Mouse (Mus musculus): ENCODE measurements around the gene Olfr1339. TPM values are rescaled to one million over a fixed set of nuclear protein-coding genes. Genes with fewer than 3 reads are reported as not detected.

Olfr1339 gene
- total RNA-seq (2021), result not detected
- long read RNA-seq, experiment 1, result 0 reads
- long read RNA-seq, experiment 2, result 0 reads

DNA sequence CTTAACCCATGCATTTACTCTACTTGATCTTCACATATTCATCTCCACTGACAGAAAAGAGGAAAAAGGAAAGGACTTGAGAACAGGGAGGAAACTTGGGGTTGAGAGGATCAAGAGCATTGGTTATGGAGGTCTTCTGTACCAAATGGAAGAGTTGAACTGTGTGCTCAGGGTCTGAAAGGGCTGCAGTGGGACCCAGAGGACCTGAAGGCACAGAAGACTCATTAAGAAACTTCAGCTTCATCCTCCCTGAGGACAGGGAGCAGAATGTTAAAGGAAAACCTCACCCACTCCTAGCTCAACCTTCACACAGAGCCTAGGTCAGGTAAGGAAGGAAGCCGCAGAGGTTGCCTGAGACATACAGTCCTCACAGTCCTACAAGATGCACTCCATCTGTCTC lies at the start of gene Olfr1339:
TSS of gene Olfr1339 (plus strand) at position 301 of the 400 bp plus-strand sequence.
- no peak for DNase-seq (ENCODE audit: low spot score in 2 of 2)

DNA sequence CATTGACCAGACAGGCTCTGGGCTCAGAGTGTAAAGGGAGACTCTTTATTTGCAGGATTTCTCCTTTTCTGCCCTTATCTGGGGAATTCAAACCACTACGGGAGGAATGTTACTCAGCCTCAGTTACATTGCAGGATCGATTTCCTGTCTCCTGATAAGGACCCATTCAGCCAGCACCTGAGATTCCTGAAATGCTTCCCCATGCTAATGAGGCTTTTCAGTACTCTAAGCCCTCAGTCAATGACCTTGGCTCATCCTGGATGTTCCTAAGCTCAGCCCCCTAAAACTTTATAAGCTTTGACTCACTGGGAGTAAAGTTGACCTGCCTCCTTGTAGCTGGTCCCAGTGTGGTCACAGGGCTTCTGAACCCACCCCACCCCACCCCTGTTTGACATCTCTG lies 44.9 kb upstream of the Olfr1339 start:
- no peak for DNase-seq (ENCODE audit: low spot score in 2 of 2)

- no peak for DNase-seq (ENCODE audit: low spot score in 2 of 2)
These were observed 39.5 kb upstream of the Olfr1339 start, which contains the start of gene Olfr1342 for GRCm38 (mm10) chr4:118692412-118692973. Olfr1342 (minus strand) TSS chr4:118692756.

DNA sequence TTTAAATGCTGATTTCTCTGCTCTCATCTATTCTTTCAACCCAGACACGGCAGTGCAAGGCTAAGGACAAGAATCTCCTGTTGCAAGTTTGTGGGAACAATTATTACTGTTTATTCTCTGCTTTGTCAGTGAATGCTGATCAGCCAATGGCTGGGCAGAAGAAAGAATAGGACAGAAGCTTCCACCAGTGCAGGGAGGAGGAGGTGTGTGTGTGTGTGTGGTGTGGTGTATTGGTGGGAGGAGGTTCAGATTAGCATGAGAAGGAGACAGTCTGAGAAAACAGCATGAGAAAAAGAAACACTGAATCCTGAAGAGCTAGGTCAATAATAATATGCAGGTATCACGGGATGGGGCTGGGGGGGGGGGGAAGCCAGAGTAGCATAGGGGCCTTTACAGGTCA lies 38.2 kb upstream of the Olfr1339 start:
- DNase-seq (ENCODE audit: low spot score in 2 of 2), result no peak

GRCm38 (mm10) chr4:118703223-118703622 lies 28.8 kb upstream of the Olfr1339 start, which contains the start of gene Olfr1341:
Olfr1341 (plus strand) TSS chr4:118703523.
- no peak for DNase-seq (ENCODE audit: low spot score in 2 of 2)

- DNase-seq (ENCODE audit: low spot score in 2 of 2), result no peak
These were observed 23.9 kb upstream of the Olfr1339 start for GRCm38 (mm10) chr4:118708086-118708485.

GRCm38 (mm10) chr4:118711656-118712055 lies 20.3 kb upstream of the Olfr1339 start:
- no peak for DNase-seq (ENCODE audit: low spot score in 2 of 2)

GRCm38 (mm10) chr4:118719838-118720237 lies 12.1 kb upstream of the Olfr1339 start, which contains the start of gene Olfr1340:
Olfr1340 (plus strand) TSS chr4:118720138.
- DNase-seq (ENCODE audit: low spot score in 2 of 2), result no peak

DNA sequence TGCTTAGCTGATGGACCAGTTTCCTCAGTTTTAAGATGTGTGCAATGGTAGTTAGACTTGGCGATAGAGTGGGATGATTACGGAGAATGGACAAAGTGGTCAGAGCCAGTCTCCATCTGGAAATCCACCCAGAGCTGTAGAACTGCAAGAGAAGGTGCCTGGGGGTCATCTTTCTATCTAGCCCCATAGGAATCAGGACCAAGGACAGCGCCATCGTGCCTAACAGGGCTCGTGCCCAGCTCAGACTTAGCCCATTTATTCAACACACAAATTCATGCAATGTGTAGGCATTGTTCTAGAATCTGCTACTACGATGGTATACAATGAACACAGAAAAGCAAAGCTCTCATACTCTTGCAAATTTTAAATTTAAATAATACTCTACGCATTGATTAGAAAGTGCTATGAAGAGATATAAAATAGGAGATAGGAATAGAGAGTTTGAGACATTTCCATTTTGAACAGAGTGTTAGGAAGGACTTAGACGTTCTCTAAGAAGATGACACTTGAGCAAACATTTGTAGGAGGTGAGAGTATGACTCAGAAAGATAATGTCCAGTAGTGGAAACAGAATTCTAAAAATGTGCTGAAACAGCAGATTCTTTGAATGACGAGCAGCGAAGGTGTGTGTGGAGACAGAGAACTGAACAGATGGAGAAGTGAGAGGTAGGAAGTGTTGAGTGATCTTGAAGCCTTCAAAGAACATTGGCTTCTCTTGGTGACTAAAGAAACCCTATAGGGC lies 10.1 kb upstream of the Olfr1339 start:
- no peak for DNase-seq (ENCODE audit: low spot score in 2 of 2)

- DNase-seq (ENCODE audit: low spot score in 2 of 2), result no peak
These were observed 7.6 kb downstream of the Olfr1339 start for GRCm38 (mm10) chr4:118739574-118739973.

GRCm38 (mm10) chr4:118740988-118741698 lies 9.2 kb downstream of the Olfr1339 start:
- no peak for DNase-seq (ENCODE audit: low spot score in 2 of 2)

- no peak for DNase-seq (ENCODE audit: low spot score in 2 of 2)
These were observed 9.9 kb downstream of the Olfr1339 start for GRCm38 (mm10) chr4:118741881-118742280.

DNA sequence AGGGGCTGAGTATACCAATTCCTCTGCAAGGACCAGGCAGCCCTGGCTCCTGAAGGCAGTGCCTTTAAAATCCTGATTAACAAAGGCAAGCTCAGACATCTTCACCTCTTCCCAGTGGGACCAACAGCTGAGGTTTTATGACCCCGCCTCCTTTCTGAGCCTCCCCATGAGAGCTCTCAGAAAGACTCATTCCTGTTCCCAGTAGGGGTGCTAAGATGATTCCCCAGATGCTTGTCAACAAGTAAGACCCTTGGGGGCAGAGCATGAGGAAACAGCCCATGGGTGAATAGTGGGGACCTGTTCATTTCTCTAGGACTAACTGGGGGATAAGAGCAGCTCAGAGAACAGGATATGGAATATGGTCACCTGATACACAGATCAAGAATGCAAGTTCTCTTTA lies 26.7 kb downstream of the Olfr1339 start, which contains the start of gene Olfr1338:
TSS of gene Olfr1338 (minus strand) at position 101 of the 400 bp plus-strand sequence.
- DNase-seq (ENCODE audit: low spot score in 2 of 2), result no peak

DNA sequence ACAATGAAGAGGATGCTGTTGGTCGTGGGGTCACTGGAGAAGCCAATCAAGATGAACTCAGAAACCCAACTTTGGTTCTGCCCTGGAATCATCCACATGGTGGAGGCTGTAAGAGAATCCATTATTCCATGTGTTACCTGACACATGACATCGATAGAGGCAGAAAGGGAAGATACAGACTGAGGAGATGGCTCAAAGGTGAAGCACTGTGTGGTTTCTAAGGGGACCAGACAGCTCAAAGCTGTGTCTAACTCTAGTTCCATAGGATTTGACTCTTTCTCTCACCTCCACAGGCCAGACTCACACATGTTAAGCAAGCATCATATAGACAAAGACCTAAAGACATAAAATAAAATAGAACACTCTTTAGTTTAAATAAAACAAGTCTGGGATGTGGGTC lies 50.5 kb downstream of the Olfr1339 start, which contains the start of gene Olfr1337:
TSS of gene Olfr1337 (minus strand) at position 101 of the 400 bp plus-strand sequence.
- no peak for DNase-seq (ENCODE audit: low spot score in 2 of 2)

Other genes with a start within 250 kb of the Olfr1339 start
- 10 to 100 TPM; 55.6 to 56.8 TPM for gene Tie1, start 242.1 kb upstream of the Olfr1339 start, total RNA-seq (2021)
- gene 2610528J11Rik, start 205.2 kb upstream of the Olfr1339 start, total RNA-seq (2021), result 1 to 10 TPM; 1.1 to 5.1 TPM
- 1 to 10 TPM; 1.2 to 1.9 TPM for gene Tmem125, start 188.1 kb upstream of the Olfr1339 start, total RNA-seq (2021)
- gene Cfap57, start 111.4 kb upstream of the Olfr1339 start, total RNA-seq (2021), result under 1 TPM; 0.08 to 0.11 TPM
- 10 to 100 TPM; 72.5 to 84.1 TPM for gene Ebna1bp2, start 111.4 kb upstream of the Olfr1339 start, total RNA-seq (2021)
- gene Olfr62, start 73.2 kb upstream of the Olfr1339 start, total RNA-seq (2021), result not detected
- gene Olfr1342, start 39.4 kb upstream of the Olfr1339 start, total RNA-seq (2021), result not detected
- not detected for gene Olfr1341, start 28.7 kb upstream of the Olfr1339 start, total RNA-seq (2021)
- gene Olfr1340, start 12.0 kb upstream of the Olfr1339 start, total RNA-seq (2021), result not detected
- not detected for gene Olfr1338, start 26.6 kb downstream of the Olfr1339 start, total RNA-seq (2021)
- not detected for gene Olfr1337, start 50.4 kb downstream of the Olfr1339 start, total RNA-seq (2021)
- not detected for gene Olfr1335, start 77.8 kb downstream of the Olfr1339 start, total RNA-seq (2021)
- not detected for gene Olfr1333, start 104.1 kb downstream of the Olfr1339 start, total RNA-seq (2021)
- gene Olfr1331, start 132.5 kb downstream of the Olfr1339 start, total RNA-seq (2021), result not detected
- gene Olfr1330, start 156.4 kb downstream of the Olfr1339 start, total RNA-seq (2021), result not detected
- gene Olfr1329, start 185.3 kb downstream of the Olfr1339 start, total RNA-seq (2021), result not detected
- not detected for gene Olfr1328, start 206.4 kb downstream of the Olfr1339 start, total RNA-seq (2021)
- gene Lao1, start 229.4 kb downstream of the Olfr1339 start, total RNA-seq (2021), result not detected